Mouse (Mus musculus) CH12.LX (cell line): ENCODE measurements around the gene Il1rl1. TPM values are rescaled to one million over a fixed set of nuclear protein-coding genes. Genes with fewer than 3 reads are reported as not detected.

Experiments used
- DNase-seq: peaks from one replicate; pipeline ENCODE4 v3.0.0-alpha.2; 2013; ENCODE audit errors: extremely low read depth
- H3K27ac ChIP-seq: 2 replicates; pipeline ENCODE4 v1.5.1; 2012; ENCODE audit warnings: low read depth, mild to moderate bottlenecking, control low read depth, moderate library complexity; ENCODE audit not compliant: insufficient read depth
- H3K27me3 ChIP-seq: replicated peaks from 2 replicates; pipeline ENCODE3; 2012; ENCODE audit warnings: inconsistent platforms
- H3K36me3 ChIP-seq, 2 experiments: replicated peaks in 1 of 2; 2 replicates each; pipeline versions ENCODE3 to v1.6.1; 2012; ENCODE audit warnings: inconsistent platforms in 1 of 2, low read length in 1 of 2, mild to moderate bottlenecking in 1 of 2, mixed read lengths in 1 of 2, moderate library complexity in 1 of 2; ENCODE audit not compliant: control insufficient read depth in 1 of 2, insufficient read depth in 1 of 2
- H3K4me1 ChIP-seq, 2 experiments: 2 replicates each; pipeline ENCODE4 v1.6.1; 2012; ENCODE audit warnings: inconsistent platforms in 1 of 2, moderate library complexity in 1 of 2; ENCODE audit not compliant: insufficient read depth in 2 of 2, control insufficient read depth in 1 of 2
- H3K4me2 ChIP-seq: 2 replicates; pipeline ENCODE4 v1.6.1; 2012; ENCODE audit warnings: low read depth, mild to moderate bottlenecking, control low read depth; ENCODE audit not compliant: poor library complexity, insufficient read depth, severe bottlenecking
- H3K4me3 ChIP-seq, 3 experiments: fragments of 150-350 bp in 1 of 3; sonication (generic) in 1 of 3; replicated peaks in 1 of 3; 2 replicates each; pipeline versions ENCODE3 to v1.5.1; 2011 to 2012; ENCODE audit warnings: low read depth in 2 of 3, low read length in 2 of 3, mild to moderate bottlenecking in 2 of 3, moderate library complexity in 2 of 3, control low read depth in 1 of 3, improper control_type of control experiment in 1 of 3, inconsistent platforms in 1 of 3, mixed read lengths in 1 of 3; ENCODE audit not compliant: poor library complexity in 1 of 3
- H3K79me2 ChIP-seq: replicated peaks from 2 replicates; pipeline ENCODE4 v1.6.1; 2012; ENCODE audit warnings: mild to moderate bottlenecking, moderate library complexity; ENCODE audit not compliant: control insufficient read depth, poor library complexity, insufficient read depth, severe bottlenecking; ENCODE audit errors: extremely low read depth
- H3K9ac ChIP-seq: 2 replicates; pipeline ENCODE4 v1.6.1; 2012; ENCODE audit warnings: low read depth, mild to moderate bottlenecking, control low read depth, moderate library complexity; ENCODE audit not compliant: insufficient read depth
- H3K9me3 ChIP-seq: replicated peaks from 2 replicates; pipeline ENCODE3; 2012; ENCODE audit warnings: low read length, inconsistent platforms, mixed read lengths
- CHD1 ChIP-seq: IDR thresholded peaks from 2 replicates; pipeline ENCODE4 v1.6.1; 2012; ENCODE audit warnings: low read depth, low read length, improper control_type of control experiment, inconsistent platforms
- CTCF ChIP-seq, 2 experiments: IDR thresholded peaks in 1 of 2; conservative IDR thresholded peaks in 1 of 2; 2 replicates each; pipeline ENCODE4 v1.5.1; 2011 to 2012; ENCODE audit warnings: low read depth in 2 of 2, low read length in 2 of 2, improper control_type of control experiment in 1 of 2, inconsistent platforms in 1 of 2, mild to moderate bottlenecking in 1 of 2, moderate library complexity in 1 of 2
- E2F4 ChIP-seq: IDR thresholded peaks from 2 replicates; pipeline ENCODE4 v1.6.1; 2011; ENCODE audit warnings: low read depth, low read length, improper control_type of control experiment; ENCODE audit not compliant: insufficient replicate concordance
- ELF1 ChIP-seq: IDR thresholded peaks from 2 replicates; pipeline ENCODE4 v1.6.1; 2014; ENCODE audit warnings: low read depth, mild to moderate bottlenecking, inconsistent platforms, low read length, improper control_type of control experiment
- EP300 ChIP-seq: IDR thresholded peaks from 2 replicates; pipeline ENCODE4 v1.6.1; 2011; ENCODE audit warnings: low read length, improper control_type of control experiment
- ETS1 ChIP-seq: conservative IDR thresholded peaks from 2 replicates; pipeline ENCODE4 v1.6.1; 2012; ENCODE audit warnings: low read depth, mild to moderate bottlenecking, inconsistent platforms, low read length, improper control_type of control experiment, moderate library complexity
- GABPA ChIP-seq: IDR thresholded peaks from 2 replicates; pipeline ENCODE4 v1.6.1; 2012; ENCODE audit warnings: low read depth, low read length, improper control_type of control experiment, inconsistent platforms; ENCODE audit not compliant: insufficient replicate concordance
- HCFC1 ChIP-seq: IDR thresholded peaks from 2 replicates; pipeline ENCODE4 v1.6.1; 2012; ENCODE audit warnings: low read depth, mild to moderate bottlenecking, inconsistent platforms, low read length, improper control_type of control experiment
- IRF4 ChIP-seq: IDR thresholded peaks from 2 replicates; pipeline ENCODE4 v1.6.1; 2014; ENCODE audit warnings: low read depth, mild to moderate bottlenecking, inconsistent platforms, low read length, improper control_type of control experiment
- JUN ChIP-seq: IDR thresholded peaks from 2 replicates; pipeline ENCODE4 v1.6.1; 2011; ENCODE audit warnings: low read depth, mild to moderate bottlenecking, low read length, improper control_type of control experiment, moderate library complexity; ENCODE audit not compliant: insufficient read depth
- MAFK ChIP-seq: IDR thresholded peaks from 2 replicates; pipeline ENCODE4 v1.6.1; 2011; ENCODE audit warnings: low read length, improper control_type of control experiment; ENCODE audit not compliant: insufficient replicate concordance
- MAX ChIP-seq: IDR thresholded peaks from 2 replicates; pipeline ENCODE4 v1.6.1; 2011; ENCODE audit warnings: low read length, improper control_type of control experiment
- MAZ ChIP-seq: IDR thresholded peaks from 2 replicates; pipeline ENCODE4 v1.6.1; 2012; ENCODE audit warnings: low read depth, mild to moderate bottlenecking, inconsistent platforms, low read length, improper control_type of control experiment, moderate library complexity
- MYC ChIP-seq: IDR thresholded peaks from 2 replicates; pipeline ENCODE4 v1.6.1; 2011; ENCODE audit warnings: low read depth, mild to moderate bottlenecking, improper control_type of control experiment, low read length
- NELFE ChIP-seq: IDR thresholded peaks from 2 replicates; pipeline ENCODE4 v1.6.1; 2011; ENCODE audit warnings: low read depth, low read length, improper control_type of control experiment
- NRF1 ChIP-seq: IDR thresholded peaks from 2 replicates; pipeline ENCODE4 v1.6.1; 2014; ENCODE audit warnings: low read depth, mild to moderate bottlenecking, inconsistent platforms, low read length, improper control_type of control experiment, moderate library complexity
- RCOR1 ChIP-seq: conservative IDR thresholded peaks from 2 replicates; pipeline ENCODE4 v1.6.1; 2012; ENCODE audit warnings: low read depth, mild to moderate bottlenecking, inconsistent platforms, low read length, improper control_type of control experiment
- SMC3 ChIP-seq: IDR thresholded peaks from 2 replicates; pipeline ENCODE4 v1.6.1; 2011; ENCODE audit warnings: low read depth, low read length, improper control_type of control experiment
- TBP ChIP-seq: conservative IDR thresholded peaks from 2 replicates; pipeline ENCODE4 v1.6.1; 2011; ENCODE audit warnings: low read depth, low read length, improper control_type of control experiment
- USF1 ChIP-seq: IDR thresholded peaks from 2 replicates; pipeline ENCODE4 v1.6.1; 2014; ENCODE audit warnings: low read depth, mild to moderate bottlenecking, inconsistent platforms, low read length, improper control_type of control experiment
- USF2 ChIP-seq: conservative IDR thresholded peaks from 2 replicates; pipeline ENCODE4 v1.6.1; 2011; ENCODE audit warnings: low read depth, low read length, improper control_type of control experiment
- ZMIZ1 ChIP-seq: IDR thresholded peaks from 2 replicates; pipeline ENCODE4 v1.6.1; 2012; ENCODE audit warnings: low read depth, mild to moderate bottlenecking, inconsistent platforms, low read length, improper control_type of control experiment
- ZNF384 ChIP-seq: IDR thresholded peaks from 2 replicates; pipeline ENCODE4 v1.6.1; 2012; ENCODE audit warnings: low read depth, low read length, improper control_type of control experiment, inconsistent platforms
- dilution Hi-C: fragments of 300-500 bp; cut with MboI; formaldehyde crosslinking; loops from 2 replicates; pipeline ENCODE4 v1.14.3; 2020; ENCODE audit warnings: low sequenced_read_pairs; ENCODE audit not compliant: extremely low pct_unique_long_range_greater_than_20kb, extremely low pct_ligation_motif_present
- in situ Hi-C: fragments of 300-500 bp; cut with MboI; formaldehyde crosslinking; loops from 3 replicates; pipeline ENCODE4 v1.14.3; 2019; ENCODE audit warnings: low sequenced_read_pairs, low pct_ligation_motif_present, low pct_unique_long_range_greater_than_20kb, mixed read lengths
- polyA plus RNA-seq: library from polyadenylated mRNA; unstranded; fragments of >175 nt; gene quantifications from 2 replicates; pipeline ENCODE4 v1.2.1, GENCODE M21; 2012; ENCODE audit warnings: low read depth; ENCODE audit not compliant: insufficient read length
- total RNA-seq, 2 experiments: library from RNA; depleted of rRNA; stranded (reverse); fragments of 300-350 nt in 1 of 2; fragments of >200 nt in 1 of 2; gene quantifications; 2 replicates each; pipeline ENCODE4 v1.2.3; 2012 to 2014

The Il1rl1 gene
- total and polyA plus RNA-seq, 3 experiments = 0.13 TPM; not detected in 2

- DNase-seq = no peak
- in situ Hi-C loops (no loop called here), dilution Hi-C loops (no loop called here)
- Histone ChIP-seq H3K79me2 (no peaks in the 10 kb centered on the region), H3K9me3 (no peaks in the 10 kb centered on the region), H3K9ac (no peak overlapping the region), H3K4me1 (peaks cover 3 to 14% of the 10 kb centered on the region in 2 experiments; a peak in 1 of 4 replicates), H3K36me3 (no peaks in the 10 kb centered on the region), H3K4me3 (no peak overlapping the region), H3K4me2 (no peak overlapping the region), H3K27ac (no peak overlapping the region), H3K27me3 (no peaks in the 10 kb centered on the region)
- TF ChIP-seq JUN = no peak
- TF ChIP-seq ZMIZ1 = no peak
- TF ChIP-seq USF2 = no peak
- TF ChIP-seq NELFE = no peak
- TF ChIP-seq TBP = no peak
- TF ChIP-seq SMC3 = no peak
- no peak for TF ChIP-seq HCFC1
- no peak for TF ChIP-seq CHD1
- TF ChIP-seq MAFK = no peak
- no peak for TF ChIP-seq ZNF384
- TF ChIP-seq E2F4 = no peak
- TF ChIP-seq MYC = no peak
- no peak for TF ChIP-seq NRF1
- TF ChIP-seq RCOR1 = no peak
- no peak for TF ChIP-seq EP300
These were observed 39.4 kb downstream of the Il1rl1 start for GRCm38 (mm10) chr1:40468805-40469204.

- H3K4me1 ChIP-seq = peaks cover 3 to 16% of the 10 kb centered on the region in 2 experiments; a peak in 1 of 4 replicates
- H3K4me2 ChIP-seq = no peak overlapping the region
- no peak overlapping the region for H3K9ac ChIP-seq
- H3K27ac ChIP-seq = no peak overlapping the region
- H3K9me3 ChIP-seq = no peaks in the 10 kb centered on the region
- H3K36me3 ChIP-seq = no peaks in the 10 kb centered on the region
- in situ Hi-C loops = no loop called here
- TF ChIP-seq MAZ (no peak), SMC3 (no peak), IRF4 (no peak), MAX (no peak), USF1 (no peak), ETS1 (no peak), ZMIZ1 (no peak), ELF1 (no peak), GABPA (no peak), ZNF384 (no peak), CTCF (conservative IDR thresholded peaks at IDR 0.05 in 1 of 2, IDR thresholded peaks at IDR 0.05 in 1 of 2; ENCODE audit: low read depth in 2 of 2, low read length in 2 of 2) (no peak)
- DNase-seq = no peak
- H3K4me3 ChIP-seq = no peak overlapping the region
- dilution Hi-C loops = no loop called here
- no peaks in the 10 kb centered on the region for H3K27me3 ChIP-seq
- no peaks in the 10 kb centered on the region for H3K79me2 ChIP-seq
These were observed 40.5 kb downstream of the Il1rl1 start for GRCm38 (mm10) chr1:40469900-40470299.
